11 mouse cellular contexts compared by ENCODE assay signal in genomic region chr4:135451360-135452015, GRCm38 (mm10). TPM values are rescaled to one million over a fixed set of nuclear protein-coding genes. Genes with fewer than 3 reads are reported as not detected.
DNase-seq lines count a peak whose midpoint lies in the region; ATAC-seq and TF ChIP-seq lines count a peak whose summit lies in the region.
"Had no signal": no experiment of that assay in that cellular context is flagged by ENCODE, and none has a peak within 500 bp of the region (broad histone marks: within the 10 kb centered on the region; RNA-seq: fewer than 3 reads in every experiment).

No protein-coding gene starts in this region.

- 52% methylated on average over 18 of the region's 18 CpGs for WGBS in kidney, adult 2 months
- 44% methylated on average over 18 of the region's 18 CpGs for WGBS in embryonic facial prominence, embryonic 14.5 days
- WGBS in hindbrain, embryonic 16.5 days, result 51% methylated on average over 16 of the region's 18 CpGs
- 47% methylated on average over 18 of the region's 18 CpGs for WGBS in midbrain, embryonic 13.5 days

- H3K4me1 ChIP-seq in kidney, adult 2 months (ENCODE audit: control insufficient read depth, insufficient read depth, low read length), result no peaks in the 10 kb centered on the region
- peaks cover 10% of the 10 kb centered on the region for H3K4me1 ChIP-seq in embryonic facial prominence, embryonic 14.5 days (ENCODE audit: control insufficient read depth, insufficient read depth, low read length)
- peaks cover 4% of the 10 kb centered on the region; the same call in 1 of the 2 replicates for H3K4me1 ChIP-seq in hindbrain, embryonic 16.5 days (ENCODE audit: control insufficient read depth, insufficient read depth, low read depth, low read length)
- H3K4me1 ChIP-seq in midbrain, embryonic 13.5 days (replicated peaks), result peaks cover 13% of the 10 kb centered on the region

- 0 out of 2 replicates have a peak overlapping the region, but pooled peaks have one; percentile 5 for H3K27ac ChIP-seq in kidney, adult 2 months (ENCODE audit: insufficient read depth, low read depth, low read length)
- H3K27ac ChIP-seq in embryonic facial prominence, embryonic 14.5 days (replicated peaks; ENCODE audit: low read depth, low read length), result no peak overlapping the region
- H3K27ac ChIP-seq in hindbrain, embryonic 16.5 days (ENCODE audit: low read depth, low read length), result no peak overlapping the region
- no peak overlapping the region for H3K27ac ChIP-seq in midbrain, embryonic 13.5 days
- H3K27ac ChIP-seq: gastrocnemius, adult 2 months had no signal

- H3K4me3 ChIP-seq in kidney, adult 2 months (ENCODE audit: insufficient read depth, low read depth, low read length), result no peak overlapping the region
- H3K4me3 ChIP-seq in embryonic facial prominence, embryonic 14.5 days (ENCODE audit: low read depth, low read length), result no peak overlapping the region
- no peak overlapping the region for H3K4me3 ChIP-seq in hindbrain, embryonic 16.5 days (ENCODE audit: low read length)
- H3K4me3 ChIP-seq in midbrain, embryonic 13.5 days (replicated peaks), result no peak overlapping the region
- H3K4me3 ChIP-seq: gastrocnemius, adult 2 months had no signal

- 0 out of 2 replicates have a peak, but pooled peaks have one; percentile 37 for ATAC-seq in embryonic facial prominence, embryonic 14.5 days (ENCODE audit: low read depth)
- ATAC-seq in hindbrain, embryonic 16.5 days, result no peak
- no peak for ATAC-seq in midbrain, embryonic 13.5 days

- TF ChIP-seq CTCF in kidney, adult 2 months (conservative IDR thresholded peaks at IDR 0.05; ENCODE audit: insufficient read depth, insufficient read length, low read depth, low read length), result no peak

- peak; percentile 46 for DNase-seq in kidney, adult 2 months
- no peak for DNase-seq in kidney, postnatal 10 days
- peak; percentile 56 for DNase-seq in embryonic facial prominence, embryonic 14.5 days (ENCODE audit: low spot score)
- DNase-seq in urinary bladder, adult 18-20 months (ENCODE audit: low spot score in 2 of 2), result no peak
- DNase-seq in cerebellum, adult 9-11 months, result no peak
- DNase-seq: adrenal gland, adult 8-10 months; gastrocnemius, adult 2 months; thymus, postnatal 14 days had no signal

- H3K36me3 ChIP-seq in kidney, adult 2 months (ENCODE audit: control insufficient read depth, insufficient read depth, low read length), result no peaks in the 10 kb centered on the region
- H3K36me3 ChIP-seq in embryonic facial prominence, embryonic 14.5 days (ENCODE audit: control insufficient read depth, insufficient read depth, low read length), result no peaks in the 10 kb centered on the region
- no peaks in the 10 kb centered on the region for H3K36me3 ChIP-seq in hindbrain, embryonic 16.5 days (ENCODE audit: control insufficient read depth, insufficient read depth, low read length)
- H3K36me3 ChIP-seq in midbrain, embryonic 13.5 days, result no peaks in the 10 kb centered on the region

- TF ChIP-seq POLR2A in kidney, adult 2 months (IDR thresholded peaks at IDR 0.05; ENCODE audit: low read depth, low read length), result no peak

- H3K9ac ChIP-seq in embryonic facial prominence, embryonic 14.5 days (ENCODE audit: low read depth, low read length), result peak overlapping the region; percentile 42
- no peak overlapping the region for H3K9ac ChIP-seq in hindbrain, embryonic 16.5 days (ENCODE audit: low read depth, low read length)
- H3K9ac ChIP-seq in midbrain, embryonic 13.5 days (replicated peaks), result 0 out of 2 replicates have a peak overlapping the region, but pooled peaks have one; percentile 14

- peak overlapping the region; percentile 32 for H3K4me2 ChIP-seq in embryonic facial prominence, embryonic 14.5 days (ENCODE audit: low read depth, low read length)
- peak overlapping the region; percentile 18; the same call in 1 of the 2 replicates for H3K4me2 ChIP-seq in hindbrain, embryonic 16.5 days (ENCODE audit: low read length)
- 0 out of 2 replicates have a peak overlapping the region, but pooled peaks have one; percentile 25 for H3K4me2 ChIP-seq in midbrain, embryonic 13.5 days (replicated peaks)

- H3K27me3 ChIP-seq in kidney, adult 2 months (replicated peaks; ENCODE audit: control insufficient read depth, insufficient read depth, low read length), result no peaks in the 10 kb centered on the region
- no peaks in the 10 kb centered on the region for H3K27me3 ChIP-seq in embryonic facial prominence, embryonic 14.5 days (replicated peaks; ENCODE audit: control insufficient read depth, insufficient read depth, low read length)
- H3K27me3 ChIP-seq in hindbrain, embryonic 16.5 days (replicated peaks; ENCODE audit: control insufficient read depth, insufficient read depth, low read length), result no peaks in the 10 kb centered on the region
- H3K27me3 ChIP-seq in midbrain, embryonic 13.5 days, result no peaks in the 10 kb centered on the region

- no peaks in the 10 kb centered on the region for H3K9me3 ChIP-seq in embryonic facial prominence, embryonic 14.5 days (ENCODE audit: control insufficient read depth, low read length)
- H3K9me3 ChIP-seq in hindbrain, embryonic 16.5 days (ENCODE audit: control insufficient read depth, low read length), result no peaks in the 10 kb centered on the region; the same call in 1 of the 2 replicates
- no peaks in the 10 kb centered on the region for H3K9me3 ChIP-seq in midbrain, embryonic 13.5 days
- H3K9me3 ChIP-seq: G1E had no signal

RNA-seq across cellular contexts. Expression of gene Rcan3, which starts 17.8 kb away (rescaled TPM):
- 13.2 and 13.4 TPM in 2 replicates for polyA plus RNA-seq in kidney, adult 2 months (2012; rRNA removed)
- polyA plus RNA-seq in embryonic facial prominence, embryonic 14.5 days (2014; fragmentation: Nextera tagmentation; extraction: Ambion mirVana), result 12.7 and 14.7 TPM in 2 replicates
- 52.8 and 54.1 TPM in 2 replicates for polyA plus RNA-seq in hindbrain, embryonic 16.5 days (2015; fragmentation: Nextera tagmentation; extraction: Ambion mirVana)
- polyA plus RNA-seq in midbrain, embryonic 13.5 days (2015; fragmentation: Nextera tagmentation; extraction: Ambion mirVana), result 26.4 and 27.0 TPM in 2 replicates

RNA-seq across cellular contexts. Expression of gene Stpg1, which starts 43.1 kb away (rescaled TPM):
- 0.24 and 0.41 TPM in 2 replicates for polyA plus RNA-seq in kidney, adult 2 months (2012; rRNA removed)
- polyA plus RNA-seq in embryonic facial prominence, embryonic 14.5 days (2014; fragmentation: Nextera tagmentation; extraction: Ambion mirVana), result 0.65 TPM in 1 of 2 replicates, not detected in the other
- polyA plus RNA-seq in hindbrain, embryonic 16.5 days (2015; fragmentation: Nextera tagmentation; extraction: Ambion mirVana), result 0.39 and 0.41 TPM in 2 replicates
- 0.93 and 1.3 TPM in 2 replicates for polyA plus RNA-seq in midbrain, embryonic 13.5 days (2015; fragmentation: Nextera tagmentation; extraction: Ambion mirVana)
- polyA plus RNA-seq: G1E had no signal

RNA-seq across cellular contexts. Expression of gene Nipal3, which starts 43.4 kb away (rescaled TPM):
- 31.0 and 38.8 TPM in 2 replicates for polyA plus RNA-seq in kidney, adult 2 months (2012; rRNA removed)
- polyA plus RNA-seq in embryonic facial prominence, embryonic 14.5 days (2014; fragmentation: Nextera tagmentation; extraction: Ambion mirVana), result 2.9 and 3.0 TPM in 2 replicates
- polyA plus RNA-seq in hindbrain, embryonic 16.5 days (2015; fragmentation: Nextera tagmentation; extraction: Ambion mirVana), result 6.8 and 10.7 TPM in 2 replicates
- 6.8 and 7.5 TPM in 2 replicates for polyA plus RNA-seq in midbrain, embryonic 13.5 days (2015; fragmentation: Nextera tagmentation; extraction: Ambion mirVana)

RNA-seq across cellular contexts. Expression of gene Ncmap, which starts 53.5 kb away (rescaled TPM):
- 0.75 and 0.88 TPM in 2 replicates for polyA plus RNA-seq in kidney, adult 2 months (2012; rRNA removed)
- polyA plus RNA-seq in embryonic facial prominence, embryonic 14.5 days (2014; fragmentation: Nextera tagmentation; extraction: Ambion mirVana), result 6.8 and 7.7 TPM in 2 replicates
- polyA plus RNA-seq in hindbrain, embryonic 16.5 days (2015; fragmentation: Nextera tagmentation; extraction: Ambion mirVana), result 0.94 and 1.0 TPM in 2 replicates
- polyA plus RNA-seq in midbrain, embryonic 13.5 days (2015; fragmentation: Nextera tagmentation; extraction: Ambion mirVana), result 0.63 and 0.93 TPM in 2 replicates
- polyA plus RNA-seq: G1E had no signal

Comparison
In these comparisons a context has a peak if more than half of its experiments do, and no peak if none do; other contexts are left out.
1. DNase-seq: peak in kidney, adult 2 months (single experiment) and embryonic facial prominence, embryonic 14.5 days (single experiment); none in kidney, postnatal 10 days (single experiment), urinary bladder, adult 18-20 months (0 of 2) and cerebellum, adult 9-11 months (single experiment).
2. Peak in every context shown above with its lines, with median percentiles within 50 percentile points of each other: H3K4me2 ChIP-seq.